Mouse (Mus musculus) heart, postnatal 25 days (tissue): Measurements from ENCODE around the gene Tmem141. TPM values are rescaled to one million over a fixed set of nuclear protein-coding genes. Genes with fewer than 3 reads are reported as not detected.

Source experiments
- DNase-seq: peaks from one replicate; pipeline ENCODE4 v3.0.0; 2022; ENCODE audit warnings: low spot score
- intact Hi-C: fragments of 180-260 bp; cut with DNase I; formaldehyde crosslinking; loops from one replicate; pipeline ENCODE4 v1.15.1; 2025
- total RNA-seq, 2 experiments: library from RNA; stranded (reverse); gene quantifications; 2 replicates each; pipeline ENCODE4 v1.2.3; 2021

The Tmem141 gene
- total RNA-seq, 2 experiments from 2014 or later = 27.9 to 31.6 TPM

- intact Hi-C loops = no loop called here
- DNase-seq = no peak
Measured at GRCm38 (mm10) chr2:25608671-25609070, 13.1 kb downstream of the Tmem141 start.

DNA sequence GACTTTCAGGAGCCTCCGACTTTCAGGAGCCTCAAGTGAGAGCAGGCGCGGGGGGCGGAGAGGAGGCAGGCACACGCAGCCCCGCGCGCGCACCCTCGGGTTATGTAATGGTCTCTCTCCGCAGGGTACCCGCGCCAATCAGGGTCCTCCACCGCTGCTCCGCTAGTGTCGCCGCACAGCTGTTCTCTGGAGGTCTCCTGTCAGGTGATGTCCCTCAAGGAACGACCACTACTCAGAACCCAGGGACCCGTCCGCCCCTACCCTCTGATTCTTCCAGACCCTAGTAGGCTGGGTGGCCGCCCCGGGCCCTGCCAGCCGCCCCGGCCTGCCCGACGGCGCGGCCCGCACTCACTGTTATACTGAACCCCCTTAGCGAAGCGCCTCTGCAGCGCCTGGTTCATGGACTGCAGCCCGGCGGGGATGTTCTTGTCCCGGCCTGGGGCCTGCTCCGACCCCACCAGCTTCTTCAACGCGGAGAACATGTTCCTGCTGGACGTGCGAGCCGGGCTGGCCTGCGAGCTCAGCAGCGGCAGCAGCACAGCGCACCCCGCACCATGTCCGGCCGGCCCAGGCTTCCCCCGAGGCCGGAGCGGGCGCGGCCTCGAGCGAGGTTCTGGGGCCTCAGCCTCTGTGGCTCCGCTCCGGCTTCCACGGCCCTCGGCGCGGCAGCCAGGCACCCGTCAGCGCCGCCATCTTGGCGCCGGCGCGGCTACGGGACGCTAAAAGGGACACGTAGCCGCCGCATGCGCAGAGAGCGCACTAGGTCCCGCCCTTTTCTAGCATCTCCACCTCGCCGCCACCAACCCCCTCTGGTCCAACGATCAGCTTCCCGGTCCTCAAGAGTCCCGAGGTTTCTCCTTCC lies 13.8 kb downstream of the Tmem141 start, which contains the start of gene Rabl6:
Rabl6 (minus strand) TSS at position 761 of the 862 bp plus-strand sequence.
- intact Hi-C loops = no loop called here
- DNase-seq = peak; percentile 80

DNA sequence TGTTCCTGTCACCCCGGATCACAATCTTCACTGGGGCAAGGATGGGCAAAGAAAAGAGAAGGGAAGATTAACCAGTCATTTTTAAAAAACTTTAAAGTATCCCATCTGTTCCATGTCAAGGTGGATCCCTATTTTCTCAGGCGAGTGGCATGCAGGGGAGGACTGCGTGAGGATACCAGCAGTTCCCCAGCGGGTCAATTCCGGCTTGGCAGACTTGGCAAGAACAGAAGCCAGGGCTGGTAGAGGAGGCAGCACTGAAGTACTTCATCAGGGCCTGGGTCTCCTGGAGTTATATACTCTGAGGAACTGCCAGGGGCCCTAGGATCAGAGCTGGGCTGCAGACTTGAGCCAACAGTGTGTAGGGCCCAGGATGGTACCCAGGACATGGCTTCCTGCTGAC lies 19.3 kb downstream of the Tmem141 start:
- intact Hi-C loops = no loop called here

GRCm38 (mm10) chr2:25600037-25600436 lies 21.8 kb downstream of the Tmem141 start:
- no peak for DNase-seq
- intact Hi-C loops = no loop called here

More for the DNA sequence above, 19.3 kb downstream of the Tmem141 start:
- no peak for DNase-seq

GRCm38 (mm10) chr2:25598749-25599148 lies 23.1 kb downstream of the Tmem141 start:
- intact Hi-C loops = no loop called here
- no peak for DNase-seq

GRCm38 (mm10) chr2:25596765-25597510 lies 24.9 kb downstream of the Tmem141 start:
- intact Hi-C loops = no loop called here

GRCm38 (mm10) chr2:25591863-25592262 lies 29.9 kb downstream of the Tmem141 start:
- DNase-seq = no peak
- intact Hi-C loops = no loop called here

More at GRCm38 (mm10) chr2:25596765-25597510, 24.9 kb downstream of the Tmem141 start:
- no peak for DNase-seq

DNA sequence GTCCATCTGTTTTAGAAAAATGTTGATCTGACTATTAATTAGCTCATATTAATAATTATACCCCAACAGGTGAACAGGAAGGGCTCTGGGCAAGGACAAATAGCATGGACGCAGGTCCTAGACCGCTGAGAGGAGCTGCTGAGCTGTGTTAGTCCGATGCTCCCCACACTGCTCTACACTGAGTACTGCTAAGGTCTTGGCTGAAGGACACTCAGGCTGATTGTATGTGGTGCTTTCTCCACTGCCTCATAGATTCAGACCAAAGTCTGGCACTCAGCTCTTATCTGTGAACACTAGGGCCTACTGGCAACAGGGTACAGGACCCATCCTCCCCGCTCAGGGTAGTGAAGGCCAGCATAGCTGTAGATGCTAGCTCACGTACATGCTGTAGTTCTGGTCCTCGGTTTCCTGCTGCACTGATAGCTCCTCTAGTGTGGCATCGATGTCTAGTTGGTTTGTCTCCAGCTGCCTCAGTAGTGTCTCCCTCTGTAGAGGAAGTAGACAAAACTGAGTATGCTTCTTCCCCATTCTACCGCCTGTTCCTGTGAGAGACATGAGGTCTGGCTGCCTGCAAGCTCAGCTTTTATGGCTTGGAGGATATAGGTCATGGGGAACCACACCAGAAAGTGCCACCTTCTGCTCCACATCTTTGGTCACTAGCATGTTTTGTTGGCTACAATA lies 33.4 kb downstream of the Tmem141 start:
- DNase-seq = no peak
- intact Hi-C loops = no loop called here

- DNase-seq = no peak
- intact Hi-C loops = no loop called here
Measured at GRCm38 (mm10) chr2:25587290-25587689, 34.5 kb downstream of the Tmem141 start.

DNA sequence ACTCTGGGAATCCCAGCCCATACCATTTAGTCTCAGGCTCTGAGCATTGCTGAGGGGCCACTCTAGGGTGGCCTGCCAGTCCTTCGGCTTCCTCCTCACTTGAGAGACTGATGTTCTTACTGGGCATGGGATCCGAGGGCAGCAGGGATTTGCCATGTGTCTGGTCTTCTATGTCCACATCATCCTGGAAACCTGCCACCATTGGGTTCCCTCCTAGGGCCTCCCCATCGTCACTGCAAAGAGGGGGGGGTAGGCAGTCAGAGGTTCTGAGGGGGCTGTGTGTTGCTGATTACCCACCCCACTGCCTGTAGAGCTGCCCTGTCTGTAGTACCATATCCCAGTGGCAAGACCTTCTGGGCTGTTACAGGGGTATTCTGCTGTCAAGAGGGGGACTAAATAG lies 36.2 kb downstream of the Tmem141 start:
- intact Hi-C loops = no loop called here
- DNase-seq = no peak

- intact Hi-C loops = no loop called here
- DNase-seq = no peak
Measured at GRCm38 (mm10) chr2:25584856-25585255, 36.9 kb downstream of the Tmem141 start.

DNA sequence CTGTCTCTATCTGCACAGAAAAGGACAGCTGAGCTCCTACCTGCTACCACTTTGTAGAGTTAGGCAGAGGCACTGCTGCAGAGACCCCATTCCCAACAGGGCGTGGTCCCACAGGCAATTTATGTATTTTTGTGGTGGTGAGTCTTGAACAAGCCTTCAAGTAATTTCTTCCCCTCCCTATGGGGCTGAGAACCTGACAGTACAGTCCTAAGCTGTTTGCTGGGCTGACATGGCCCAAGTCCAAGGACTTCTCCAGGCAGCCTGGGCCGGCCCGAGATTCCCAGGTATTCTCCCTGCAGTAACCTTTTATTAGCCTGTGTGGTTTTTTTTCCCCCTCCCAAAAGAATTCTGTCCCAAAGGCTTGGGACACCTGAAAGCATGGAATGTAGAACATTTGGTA lies 37.7 kb downstream of the Tmem141 start:
- no peak for DNase-seq
- intact Hi-C loops = no loop called here

DNA sequence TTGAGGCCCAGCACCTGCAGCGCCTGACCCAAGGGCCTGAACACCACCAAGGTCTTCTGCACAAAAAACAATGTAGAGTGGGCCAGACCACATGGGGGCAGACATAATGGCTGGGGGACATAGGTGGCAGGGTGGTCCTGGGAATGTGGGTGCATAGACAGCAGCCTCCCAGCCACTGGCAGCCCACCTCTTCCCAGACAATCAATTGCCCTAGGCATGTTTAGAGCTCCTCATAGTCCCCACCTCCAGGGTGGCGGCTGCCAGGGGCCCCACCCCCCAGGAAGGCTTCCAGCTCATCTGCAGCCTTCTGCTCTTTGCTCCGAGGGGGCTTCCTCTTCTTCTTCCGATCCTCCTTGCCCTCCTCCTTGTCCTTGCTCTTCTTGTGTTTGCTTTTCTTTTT lies 38.2 kb downstream of the Tmem141 start:
- no peak for DNase-seq
- intact Hi-C loops = no loop called here

- intact Hi-C loops = no loop called here
- DNase-seq = no peak
Measured at GRCm38 (mm10) chr2:25583120-25583481, 38.7 kb downstream of the Tmem141 start.

DNA sequence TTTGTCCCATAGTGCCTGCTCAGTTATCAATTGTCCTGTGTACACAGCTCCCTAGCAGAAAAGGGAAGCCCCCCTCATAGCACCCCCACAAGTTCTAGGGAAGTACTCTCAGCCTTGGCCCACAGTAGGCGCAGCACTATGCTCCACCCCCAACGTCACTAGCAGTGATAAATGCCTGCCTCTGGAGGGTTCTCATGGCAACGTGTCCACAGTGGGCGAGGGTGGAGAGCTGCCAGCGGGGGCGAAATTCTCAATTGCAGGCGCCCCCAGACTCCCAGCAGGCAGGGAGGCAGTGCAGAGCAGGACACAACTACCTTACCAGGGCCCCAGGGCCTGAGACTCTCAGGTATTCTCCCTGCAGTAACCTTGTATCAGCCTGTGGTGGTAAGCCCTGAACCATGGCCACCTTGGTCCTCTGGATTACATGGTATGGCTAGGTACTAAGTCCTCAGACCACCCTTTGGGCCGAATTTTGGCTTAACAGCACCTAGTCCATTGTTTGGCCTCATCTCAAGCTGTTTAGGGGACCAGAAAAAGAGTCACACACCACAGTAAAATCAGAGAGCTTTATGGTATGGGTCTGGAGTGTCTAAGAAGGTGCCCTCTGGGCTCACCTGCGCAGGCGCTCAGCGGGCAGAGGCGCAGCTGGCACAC lies 39.2 kb downstream of the Tmem141 start:
- no peak for DNase-seq
- intact Hi-C loops = no loop called here

DNA sequence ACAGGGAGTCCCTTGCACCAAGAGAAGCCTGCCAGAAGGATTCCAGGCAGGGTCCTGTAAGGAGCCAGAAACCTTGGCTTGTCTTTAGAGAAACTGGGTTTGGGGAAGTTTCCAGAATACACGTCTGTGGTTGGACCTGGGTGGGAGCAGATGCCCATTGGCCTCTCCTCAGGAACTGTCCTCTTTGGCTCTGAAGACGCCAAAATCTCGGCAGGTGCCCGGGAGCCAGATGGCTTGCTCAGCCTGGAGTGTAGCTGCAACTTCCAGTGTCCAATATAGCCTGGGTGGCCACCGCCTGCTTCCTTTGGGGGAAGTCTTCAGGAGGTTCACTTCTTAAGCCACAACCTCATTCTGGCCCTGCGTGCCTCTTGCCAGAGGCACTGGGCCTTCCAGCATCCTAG lies 39.9 kb downstream of the Tmem141 start:
- intact Hi-C loops = no loop called here
- DNase-seq = no peak

DNA sequence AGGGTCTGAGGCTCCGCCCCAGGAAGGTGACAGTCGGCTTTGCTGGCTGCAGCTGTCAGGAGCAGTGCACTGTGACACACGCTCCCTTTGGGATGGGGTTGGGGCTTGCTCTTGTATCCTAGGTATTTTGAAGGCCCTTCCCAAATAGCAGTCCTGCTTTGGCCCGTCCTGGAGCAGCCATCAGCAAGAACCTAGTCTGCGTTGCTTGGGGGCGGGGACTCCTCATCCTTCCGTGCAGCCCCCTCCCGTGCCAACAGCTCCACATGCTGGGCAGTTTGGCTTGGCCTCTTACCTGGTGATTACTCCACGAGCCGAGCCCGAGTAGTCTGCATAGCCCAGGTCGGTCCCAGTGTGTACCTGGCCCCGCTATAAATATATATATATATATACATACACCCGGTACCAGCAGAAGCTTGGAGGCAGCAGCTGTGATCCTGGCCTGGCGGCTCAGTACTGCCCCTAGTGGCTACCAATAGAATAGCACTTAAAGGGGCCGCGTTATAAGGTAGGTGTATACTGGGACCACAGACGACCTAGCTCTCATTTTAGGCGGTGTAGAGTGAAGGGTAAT lies 40.4 kb downstream of the Tmem141 start, which contains the start of gene Ajm1:
Ajm1 (minus strand) TSS at position 464 of the 571 bp plus-strand sequence.
- intact Hi-C loops = no loop called here
- DNase-seq = peak; percentile 34

DNA sequence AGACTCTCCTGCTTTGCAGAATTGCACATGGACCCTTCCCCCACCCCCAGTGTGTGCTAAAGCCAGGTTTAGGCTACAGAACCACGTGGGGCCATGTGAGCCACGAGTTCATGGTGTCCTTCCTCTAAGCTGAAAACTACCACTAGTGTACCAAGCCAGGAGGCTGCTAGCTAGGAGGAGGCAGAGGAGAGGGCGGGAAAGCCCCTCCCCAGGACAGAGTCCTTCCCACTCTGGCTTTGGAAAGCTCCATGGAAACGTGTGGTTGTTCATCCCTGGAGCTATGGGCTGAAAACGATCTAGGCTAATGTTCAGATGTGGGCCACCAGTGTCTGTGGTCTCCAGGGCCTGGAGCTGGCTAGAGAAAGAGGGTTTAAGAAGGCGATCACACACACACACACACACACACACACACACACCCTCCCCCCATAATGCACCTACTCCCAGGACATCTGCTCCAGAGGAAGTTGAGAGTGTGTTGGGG lies 41.1 kb downstream of the Tmem141 start:
- no peak for DNase-seq
- intact Hi-C loops = no loop called here

DNA sequence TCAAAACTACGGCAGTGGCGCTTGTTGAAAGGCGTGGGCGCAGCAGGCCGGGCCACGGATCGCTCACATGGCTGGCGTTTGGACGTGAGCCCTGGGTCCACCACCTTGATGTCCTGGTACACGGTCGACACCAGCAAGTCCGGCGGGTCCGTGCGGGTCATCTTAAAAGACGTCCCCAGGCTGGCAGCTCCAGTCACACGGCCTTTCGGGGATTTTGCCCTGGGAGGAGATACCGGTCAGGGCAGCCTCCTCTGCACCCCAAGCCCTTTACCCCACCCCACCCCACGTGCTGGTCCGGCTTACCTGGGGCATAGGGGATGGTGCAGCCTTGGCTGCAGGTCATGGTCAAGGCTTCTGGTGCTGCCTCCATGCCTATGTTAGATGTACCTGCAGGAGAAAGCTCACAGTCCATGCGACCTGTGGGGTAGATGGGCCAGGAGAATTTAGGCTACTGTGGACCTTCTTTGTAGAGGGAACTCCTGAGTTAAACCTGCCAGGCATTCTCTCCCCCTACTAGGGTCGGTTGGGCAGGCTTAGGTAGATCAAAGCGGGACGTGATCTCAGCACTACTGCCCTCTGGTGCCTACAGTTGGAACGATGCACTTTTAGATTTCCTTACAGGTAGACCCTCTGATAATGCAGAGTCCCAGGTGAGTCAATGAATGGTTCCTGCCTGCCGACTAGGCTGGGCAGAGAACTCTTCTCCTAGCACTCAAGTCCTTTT lies 41.9 kb downstream of the Tmem141 start:
- intact Hi-C loops = no loop called here
- DNase-seq = no peak
